Mouse (Mus musculus) heart, adult 2 months (tissue): ENCODE measurements at regions not wholly inside any gene's neighbourhood (a gene's known extent, or its start where the extent isn't known, plus 50 kb on each side); places are given as distances from the start of the nearest gene placed in this dataset.
A peak's percentile ranks its signal among the peaks of the same experiment; 100 is the strongest.

Experiments used
- CTCF ChIP-seq: fragments of 200-600 bp; IDR thresholded peaks from 2 replicates; pipeline ENCODE4 v1.8.1; 2022; ENCODE audit warnings: antibody characterized with exemption, mild to moderate bottlenecking, moderate library complexity
- POLR2A ChIP-seq: fragments of 200-500 bp; IDR thresholded peaks from 2 replicates; pipeline ENCODE4 v1.6.1; 2011; ENCODE audit warnings: mild to moderate bottlenecking, low read depth, low read length, control low read depth; ENCODE audit not compliant: insufficient read depth

DNA sequence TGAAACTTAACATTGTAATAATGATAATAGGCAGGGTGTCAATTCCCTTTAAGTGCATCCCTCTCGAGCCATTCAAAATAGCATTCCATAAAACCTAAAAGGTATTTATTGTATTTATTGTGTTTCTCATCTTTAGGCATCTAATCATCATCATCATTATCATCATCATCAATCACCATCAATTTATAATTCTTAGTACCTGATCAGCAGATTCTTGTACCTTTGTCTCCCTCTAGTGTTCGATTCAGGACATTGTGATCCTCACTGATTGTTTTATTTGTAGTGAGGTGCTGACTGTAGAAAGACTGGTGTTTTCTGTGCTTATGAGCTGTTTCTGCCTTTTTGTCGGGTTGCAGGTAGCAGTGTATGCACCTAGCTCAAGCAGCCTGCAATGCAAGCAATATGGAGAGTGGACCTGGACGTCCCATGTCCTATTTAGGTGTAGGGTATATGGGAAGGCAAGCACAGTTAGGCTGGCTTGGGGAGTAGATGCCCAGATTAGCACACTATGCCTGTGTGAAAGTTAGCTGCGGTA lies 177.4 kb upstream of the Gm28363 start:
- TF ChIP-seq CTCF (peak; percentile 46), POLR2A (no peak)
